Mouse (Mus musculus) ovary, postnatal 14 days (tissue): ENCODE results near the gene Nampt.
"Not testable (repeated sequence)": the region's sequence is repeated elsewhere in the genome, so short reads cannot be mapped to it uniquely, and the experiment has no call there.

Experiments used
- DNase-seq: peaks from one replicate; pipeline ENCODE4 v3.0.0; 2022; ENCODE audit warnings: low spot score

Gene Nampt

GRCm38 (mm10) chr12:32841442-32841900, 22.1 kb downstream of the Nampt start:
- DNase-seq: no peak

- no peak for DNase-seq
Measured at GRCm38 (mm10) chr12:32846325-32846724, 27.0 kb downstream of the Nampt start.

GRCm38 (mm10) chr12:32853757-32854156, 34.4 kb downstream of the Nampt start:
- DNase-seq: no peak

GRCm38 (mm10) chr12:32854866-32855265, 35.5 kb downstream of the Nampt start:
- no peak for DNase-seq

GRCm38 (mm10) chr12:32855398-32855797, 36.1 kb downstream of the Nampt start:
- no peak for DNase-seq

- no peak for DNase-seq
Measured at GRCm38 (mm10) chr12:32856707-32857511, 37.6 kb downstream of the Nampt start.

- no peak for DNase-seq
Measured at GRCm38 (mm10) chr12:32858444-32858843, 39.1 kb downstream of the Nampt start.

- DNase-seq: no peak
Measured at GRCm38 (mm10) chr12:32860820-32861219, 41.5 kb downstream of the Nampt start.

GRCm38 (mm10) chr12:32870815-32871214, 51.5 kb downstream of the Nampt start:
- no peak for DNase-seq

- DNase-seq: no peak
Measured at GRCm38 (mm10) chr12:32877500-32877899, 58.2 kb downstream of the Nampt start.

GRCm38 (mm10) chr12:32877964-32878571, 58.7 kb downstream of the Nampt start:
- no peak for DNase-seq

GRCm38 (mm10) chr12:32879371-32879770, 60.0 kb downstream of the Nampt start:
- DNase-seq: no peak

GRCm38 (mm10) chr12:32884356-32884755, 65.0 kb downstream of the Nampt start:
- no peak for DNase-seq

GRCm38 (mm10) chr12:32885041-32885440, 65.7 kb downstream of the Nampt start:
- DNase-seq: no peak

GRCm38 (mm10) chr12:32886353-32886752, 67.0 kb downstream of the Nampt start:
- DNase-seq: no peak

- DNase-seq: no peak
Measured at GRCm38 (mm10) chr12:32888226-32888625, 68.9 kb downstream of the Nampt start.

- DNase-seq: no peak
Measured at GRCm38 (mm10) chr12:32889846-32890245, 70.5 kb downstream of the Nampt start.

- no peak for DNase-seq
Measured at GRCm38 (mm10) chr12:32890455-32890854, 71.1 kb downstream of the Nampt start.

GRCm38 (mm10) chr12:32891271-32891670, 71.9 kb downstream of the Nampt start:
- DNase-seq: not testable (repeated sequence)

- no peak for DNase-seq
Measured at GRCm38 (mm10) chr12:32893212-32893611, 73.9 kb downstream of the Nampt start.

- no peak for DNase-seq
Measured at GRCm38 (mm10) chr12:32895806-32896205, 76.5 kb downstream of the Nampt start.

- no peak for DNase-seq
Measured at GRCm38 (mm10) chr12:32896496-32896895, 77.2 kb downstream of the Nampt start.
